Mouse (Mus musculus) stomach, postnatal 0 days (tissue): ENCODE data around the gene Amh. TPM values are rescaled to one million over a fixed set of nuclear protein-coding genes. Genes with fewer than 3 reads are reported as not detected.
A peak's percentile ranks its signal among the peaks of the same experiment; 100 is the strongest.

ENCODE experiments used
- ATAC-seq: fragments of 200-750 bp; cut with Nextera tagmentation; 2 replicates; pipeline ENCODE4 v1.8.0; 2017; ENCODE audit not compliant: low FRiP score, low TSS enrichment
- DNase-seq: peaks from one replicate; pipeline ENCODE4 v3.0.0-alpha.2; 2016; ENCODE audit warnings: low spot score
- H3K27ac ChIP-seq: fragments of 300-500 bp; sonication (generic); replicated peaks from 2 replicates; pipeline ENCODE4 v1.5.1; 2014; ENCODE audit warnings: mild to moderate bottlenecking, control low read depth
- H3K27me3 ChIP-seq: fragments of 300-500 bp; sonication (generic); 2 replicates; pipeline ENCODE4 v1.6.1; 2014; ENCODE audit warnings: low read length; ENCODE audit not compliant: control insufficient read depth, insufficient read depth
- H3K36me3 ChIP-seq: fragments of 300-500 bp; sonication (generic); 2 replicates; pipeline ENCODE4 v1.6.1; 2014; ENCODE audit warnings: low read length, mixed read lengths; ENCODE audit not compliant: control insufficient read depth, insufficient read depth
- H3K4me1 ChIP-seq: fragments of 300-500 bp; sonication (generic); replicated peaks from 2 replicates; pipeline ENCODE4 v1.6.1; 2014; ENCODE audit warnings: antibody characterized with exemption; ENCODE audit not compliant: control insufficient read depth, insufficient read depth
- H3K4me2 ChIP-seq: fragments of 300-500 bp; sonication (generic); replicated peaks from 2 replicates; pipeline ENCODE4 v1.6.1; 2014; ENCODE audit warnings: low read depth, mild to moderate bottlenecking, control low read depth, moderate library complexity
- H3K4me3 ChIP-seq: fragments of 300-500 bp; sonication (generic); 2 replicates; pipeline ENCODE4 v1.5.1; 2014; ENCODE audit warnings: low read depth, low read length, control low read depth
- H3K9ac ChIP-seq: fragments of 300-500 bp; sonication (generic); 2 replicates; pipeline ENCODE4 v1.6.1; 2014; ENCODE audit warnings: mild to moderate bottlenecking, low read length, control low read depth, mixed read lengths
- H3K9me3 ChIP-seq: fragments of 300-500 bp; sonication (generic); 2 replicates; pipeline ENCODE4 v1.6.1; 2016; ENCODE audit warnings: low read length; ENCODE audit not compliant: control insufficient read depth
- CTCF ChIP-seq: IDR thresholded peaks from 2 replicates; pipeline ENCODE4 v1.5.1; 2016; ENCODE audit warnings: antibody characterized with exemption, low read depth, mild to moderate bottlenecking, moderate library complexity
- EP300 ChIP-seq: optimal IDR thresholded peaks from 2 replicates; pipeline ENCODE3; 2016; ENCODE audit warnings: antibody characterized with exemption
- WGBS: fragments of 180-500 bp; shearing (Covaris S2); extraction: QIAGEN DNeasy Blood & Tissue Kit; methylation state at CpG from one replicate; pipeline ENCODE4 v1.1.7; 2014; 5-methylcytosine and 5-hydroxymethylcytosine counted together
- polyA plus RNA-seq: library from polyadenylated mRNA; unstranded; fragments of >200 nt; fragmentation: Nextera tagmentation; extraction: Ambion mirVana; gene quantifications from 2 replicates; pipeline ENCODE4 v1.2.1, GENCODE M21; 2015

Amh gene
- polyA plus RNA-seq, 1 experiment from 2014 or later: 6.8 TPM

GRCm38 (mm10) chr10:80787517-80787916 is 17.5 kb upstream of the Amh start:
- TF ChIP-seq CTCF (no peak), EP300 (no peak)
- Histone ChIP-seq H3K9ac (no peak overlapping the region), H3K27me3 (no peaks in the 10 kb centered on the region), H3K4me2 (no peak overlapping the region), H3K9me3 (no peaks in the 10 kb centered on the region), H3K4me3 (no peak overlapping the region), H3K27ac (no peak overlapping the region), H3K4me1 (no peaks in the 10 kb centered on the region), H3K36me3 (peaks cover 75% of the 10 kb centered on the region)
- ATAC-seq (no peak), DNase-seq (no peak)
- 88% methylated on average over 2 of the region's 2 CpGs for WGBS

- Histone ChIP-seq H3K9ac (no peak overlapping the region), H3K4me1 (no peaks in the 10 kb centered on the region), H3K4me3 (no peak overlapping the region), H3K27me3 (no peaks in the 10 kb centered on the region), H3K36me3 (peaks cover 61% of the 10 kb centered on the region), H3K27ac (no peak overlapping the region), H3K4me2 (no peak overlapping the region), H3K9me3 (no peaks in the 10 kb centered on the region)
- WGBS: 90% methylated on average over 19 of the region's 19 CpGs
- ATAC-seq: no peak
- no peak for DNase-seq
- TF ChIP-seq EP300 (no peak), CTCF (no peak)
These were observed 14.2 kb upstream of the Amh start for GRCm38 (mm10) chr10:80790761-80791404.

GRCm38 (mm10) chr10:80791476-80792174 is 13.4 kb upstream of the Amh start:
- Histone ChIP-seq H3K27ac (no peak overlapping the region), H3K9me3 (no peaks in the 10 kb centered on the region), H3K9ac (no peak overlapping the region), H3K4me2 (no peak overlapping the region), H3K36me3 (peaks cover 58% of the 10 kb centered on the region), H3K4me3 (no peak overlapping the region), H3K4me1 (no peaks in the 10 kb centered on the region; the same call in 1 of the 2 replicates), H3K27me3 (no peaks in the 10 kb centered on the region)
- TF ChIP-seq CTCF (no peak), EP300 (no peak)
- DNase-seq: no peak
- WGBS: 71% methylated on average over 30 of the region's 33 CpGs
- ATAC-seq: no peak

- Histone ChIP-seq H3K4me3 (no peak overlapping the region), H3K27me3 (no peaks in the 10 kb centered on the region), H3K4me2 (no peak overlapping the region), H3K9me3 (no peaks in the 10 kb centered on the region), H3K4me1 (peaks cover 4% of the 10 kb centered on the region), H3K27ac (no peak overlapping the region), H3K9ac (no peak overlapping the region), H3K36me3 (peaks cover 53% of the 10 kb centered on the region)
- ATAC-seq (no peak), DNase-seq (no peak)
- no peak for TF ChIP-seq EP300
- TF ChIP-seq CTCF: no peak
- WGBS: 62% methylated on average over 38 of the region's 41 CpGs
These were observed 12.6 kb upstream of the Amh start for GRCm38 (mm10) chr10:80792175-80793032.

GRCm38 (mm10) chr10:80793033-80793784 is 11.8 kb upstream of the Amh start:
- no peaks in the 10 kb centered on the region for H3K9me3 ChIP-seq
- H3K4me1 ChIP-seq: peaks cover 4% of the 10 kb centered on the region
- no peaks in the 10 kb centered on the region for H3K27me3 ChIP-seq
- H3K4me2 ChIP-seq: no peak overlapping the region
- no peak overlapping the region for H3K27ac ChIP-seq
- DNase-seq: no peak
- H3K36me3 ChIP-seq: peaks cover 45% of the 10 kb centered on the region
- H3K9ac ChIP-seq: 0 out of 2 replicates have a peak overlapping the region, but pooled peaks have one; percentile 4
- WGBS: 84% methylated on average over 13 of the region's 13 CpGs
- TF ChIP-seq EP300: no peak
- ATAC-seq: no peak
- no peak overlapping the region for H3K4me3 ChIP-seq
